Mouse (Mus musculus) testis, adult 2 months (tissue): Measurements from ENCODE around the gene Ntn1.

Source experiments
- CTCF ChIP-seq: fragments of 200-500 bp; IDR thresholded peaks from 2 replicates; pipeline ENCODE4 v1.5.1; 2012; ENCODE audit warnings: low read depth, mild to moderate bottlenecking, inconsistent platforms, low read length, moderate library complexity; ENCODE audit not compliant: control insufficient read depth, insufficient read depth, insufficient replicate concordance
- POLR2A ChIP-seq: fragments of 200-500 bp; IDR thresholded peaks from 2 replicates; pipeline ENCODE4 v1.6.1; 2012; ENCODE audit warnings: low read depth, mild to moderate bottlenecking, inconsistent platforms, low read length, moderate library complexity; ENCODE audit not compliant: control insufficient read depth

- no peak for TF ChIP-seq CTCF
- TF ChIP-seq POLR2A: no peak
These were observed 129.7 kb downstream of the Ntn1 start for GRCm38 (mm10) chr11:68270730-68271467.
